Mouse (Mus musculus) stomach, postnatal 0 days (tissue): ENCODE results near the gene Vps26c.

Experiments used
- CTCF ChIP-seq: IDR thresholded peaks from 2 replicates; pipeline ENCODE4 v1.5.1; 2016; ENCODE audit warnings: antibody characterized with exemption, low read depth, mild to moderate bottlenecking, moderate library complexity
- EP300 ChIP-seq: optimal IDR thresholded peaks from 2 replicates; pipeline ENCODE3; 2016; ENCODE audit warnings: antibody characterized with exemption

GRCm38 (mm10) chr16:94484752-94485535 is 41.7 kb downstream of the Vps26c start:
- no peak for TF ChIP-seq CTCF
- no peak for TF ChIP-seq EP300
